ENCODE assay signal across 31 mouse cellular contexts in the genomic region with DNA sequence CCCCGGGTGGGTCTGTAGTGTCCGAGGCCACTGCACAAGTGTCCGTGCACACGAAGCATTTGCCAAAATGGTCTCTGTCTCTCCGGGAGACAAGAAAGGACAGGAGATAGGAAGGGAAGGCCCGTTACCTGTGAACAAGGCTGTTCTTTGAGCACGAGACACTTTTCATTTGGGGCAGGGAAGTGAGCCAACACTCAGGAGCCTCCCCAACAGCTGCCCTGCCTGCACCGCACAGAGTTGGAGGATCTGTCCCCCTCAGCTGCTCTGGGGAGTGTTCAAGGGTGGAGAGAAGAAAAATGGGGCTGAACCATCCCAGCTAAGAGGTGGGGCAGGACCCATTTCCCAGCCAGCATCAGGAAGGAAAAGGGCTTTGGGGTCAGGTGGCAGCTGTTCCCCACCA. TPM values are rescaled to one million over a fixed set of nuclear protein-coding genes. Genes with fewer than 3 reads are reported as not detected.
DNase-seq lines count a peak whose midpoint lies in the region; ATAC-seq and TF ChIP-seq lines count a peak whose summit lies in the region.
"Had no signal": no experiment of that assay in that cellular context is flagged by ENCODE, and none has a peak within 500 bp of the region (broad histone marks: within the 10 kb centered on the region; RNA-seq: fewer than 3 reads in every experiment).

No protein-coding gene starts in this region.

- 0 out of 2 replicates have a peak, but pooled peaks cover 2% of the 10 kb centered on the region for H3K9me3 ChIP-seq in heart, embryonic 12.5 days (replicated peaks)
- H3K9me3 ChIP-seq: hindbrain, embryonic 12.5 days; intestine, embryonic 15.5 days; neural tube, embryonic 15.5 days had no signal

- ATAC-seq in heart, embryonic 12.5 days (ENCODE audit: insufficient number of reproducible peaks, low FRiP score), result no peak
- ATAC-seq: CD4-positive, CD25-positive, alpha-beta regulatory T cell, adult 4 months; forebrain, embryonic 14.5 days; hindbrain, postnatal 0 days; intestine, embryonic 15.5 days had no signal

- H3K27ac ChIP-seq in gastrocnemius, adult 2 months, result peak overlapping the region; percentile 100
- peak overlapping the region; percentile 72 for H3K27ac ChIP-seq in heart, embryonic 12.5 days (ENCODE audit: poor library complexity, severe bottlenecking)
- H3K27ac ChIP-seq: hindbrain, embryonic 12.5 days; hindbrain, postnatal 0 days; intestine, embryonic 15.5 days; liver, embryonic 14.5 days; neural tube, embryonic 15.5 days had no signal

- no peak for TF ChIP-seq CTCF in gastrocnemius, adult 2 months (IDR thresholded peaks at IDR 0.05)

- H3K4me3 ChIP-seq in gastrocnemius, adult 2 months, result peak overlapping the region; percentile 93
- H3K4me3 ChIP-seq in heart, embryonic 12.5 days, result no peak overlapping the region
- H3K4me3 ChIP-seq: hindbrain, embryonic 12.5 days; intestine, embryonic 15.5 days; neural tube, embryonic 15.5 days had no signal

- WGBS in heart, embryonic 12.5 days, result 74% methylated on average over 8 of the region's 8 CpGs

- peaks cover 29% of the 10 kb centered on the region for H3K36me3 ChIP-seq in heart, embryonic 12.5 days

- H3K27me3 ChIP-seq in heart, embryonic 12.5 days (replicated peaks), result no peaks in the 10 kb centered on the region
- H3K27me3 ChIP-seq: hindbrain, embryonic 12.5 days; intestine, embryonic 15.5 days; neural tube, embryonic 15.5 days had no signal

- intact Hi-C loops in gastrocnemius, adult 2 months (cut with DNase I), result loop anchor here (10.0 kb wide), 1 partner anchor 1203 kb away; a partner anchor contains a TSS

- peak; percentile 47 for DNase-seq in gastrocnemius, adult 2 months
- DNase-seq in gastrocnemius, postnatal 25 days, result no peak
- DNase-seq in heart, adult 18-20 months, result no peak
- peak; percentile 10 for DNase-seq in right cerebral cortex, postnatal 25 days
- DNase-seq in right cerebral cortex, adult 18-20 months, result no peak
- no peak for DNase-seq in left cerebral cortex, adult 18-20 months (ENCODE audit: low spot score in 2 of 2)
- DNase-seq: adrenal gland, postnatal 14 days; cerebellum, adult 11-12 months; cerebellum, postnatal 14 days; layer of hippocampus, postnatal 36 days; liver; lung, embryonic 14.5 days; lung, postnatal 14 days; midbrain, embryonic 14.5 days; retina, postnatal 1 day; spleen, adult 18-20 months; thymus, postnatal 14 days had no signal

- H3K4me2 ChIP-seq in heart, embryonic 12.5 days, result no peak overlapping the region
- H3K4me2 ChIP-seq: hindbrain, embryonic 12.5 days; intestine, embryonic 15.5 days; lung, embryonic 14.5 days; neural tube, embryonic 15.5 days had no signal

- H3K4me1 ChIP-seq in heart, embryonic 12.5 days (replicated peaks), result peaks cover 49% of the 10 kb centered on the region

- peak overlapping the region; percentile 39; the same call in 1 of the 2 replicates for H3K9ac ChIP-seq in heart, embryonic 12.5 days
- H3K9ac ChIP-seq: hindbrain, embryonic 12.5 days; intestine, embryonic 15.5 days; liver, embryonic 14.5 days; lung, embryonic 14.5 days; neural tube, embryonic 15.5 days had no signal

RNA-seq across cellular contexts. Expression of a gene that starts 8.4 kb away (rescaled TPM):
- 100 to 1,000 TPM; 178 to 216 TPM for total RNA-seq in gastrocnemius, adult 2 months (2021)
- 100 to 1,000 TPM; 143 to 183 TPM for total RNA-seq in gastrocnemius, postnatal 25 days (2021)
- polyA plus RNA-seq in heart, embryonic 12.5 days (2016; fragmentation: Nextera tagmentation; extraction: Ambion mirVana), result 15.6 and 17.7 TPM in 2 replicates
- 100 to 1,000 TPM in 1 of 2 experiments, 10 to 100 TPM in 1; 95.5 to 101 TPM for total RNA-seq in heart, adult 18-20 months (2021)
- 100 to 1,000 TPM; 262 to 268 TPM for total RNA-seq in left cerebral cortex, adult 18-20 months (2021)

RNA-seq across cellular contexts. Expression of a gene that starts 11.4 kb away (rescaled TPM):
- not detected for total RNA-seq in gastrocnemius, adult 2 months (2021)
- total RNA-seq in gastrocnemius, postnatal 25 days (2021), result not detected
- 0.23 and 0.49 TPM in 2 replicates for polyA plus RNA-seq in heart, embryonic 12.5 days (2016; fragmentation: Nextera tagmentation; extraction: Ambion mirVana)
- not detected for total RNA-seq in heart, adult 18-20 months (2021)
- not detected for total RNA-seq in left cerebral cortex, adult 18-20 months (2021)
- total RNA-seq: adrenal gland, postnatal 14 days; hindbrain, postnatal 0 days; layer of hippocampus, postnatal 36 days; left cerebral cortex, postnatal 14 days; monocyte, adult 5-6 weeks had no signal
- polyA plus RNA-seq: cortical plate, adult 2 months; gonadal fat pad, adult 2 months; kidney, adult 2 months; urinary bladder, adult 2 months had no signal

RNA-seq across cellular contexts. Expression of a gene that starts 41.5 kb away (rescaled TPM):
- 1 to 10 TPM in 1 of 2 experiments, under 1 TPM in 1; 0.41 to 1.3 TPM for total RNA-seq in gastrocnemius, adult 2 months (2021)
- 1 to 10 TPM in 1 of 2 experiments, under 1 TPM in 1; 0.64 to 1.5 TPM for total RNA-seq in gastrocnemius, postnatal 25 days (2021)
- 3.4 and 3.9 TPM in 2 replicates for polyA plus RNA-seq in heart, embryonic 12.5 days (2016; fragmentation: Nextera tagmentation; extraction: Ambion mirVana)
- total RNA-seq in heart, adult 18-20 months (2021), result 1 to 10 TPM; 6.5 to 7.7 TPM
- total RNA-seq in left cerebral cortex, adult 18-20 months (2021), result 100 to 1,000 TPM; 366 to 369 TPM
- total RNA-seq: monocyte, adult 5-6 weeks had no signal

RNA-seq across cellular contexts. Expression of a gene that starts 42.3 kb away (rescaled TPM):
- 100 to 1,000 TPM; 229 to 272 TPM for total RNA-seq in gastrocnemius, adult 2 months (2021)
- total RNA-seq in gastrocnemius, postnatal 25 days (2021), result 100 to 1,000 TPM; 219 to 236 TPM
- 568 and 582 TPM in 2 replicates for polyA plus RNA-seq in heart, embryonic 12.5 days (2016; fragmentation: Nextera tagmentation; extraction: Ambion mirVana)
- total RNA-seq in heart, adult 18-20 months (2021), result 100 to 1,000 TPM; 272 to 273 TPM
- total RNA-seq in left cerebral cortex, adult 18-20 months (2021), result 100 to 1,000 TPM; 180 to 185 TPM

RNA-seq across cellular contexts. Expression of a gene that starts 52.3 kb away (rescaled TPM):
- total RNA-seq in gastrocnemius, adult 2 months (2021), result 1 to 10 TPM in 1 of 2 experiments, under 1 TPM in 1; 0.84 to 1.2 TPM
- total RNA-seq in gastrocnemius, postnatal 25 days (2021), result 1 to 10 TPM; 1.0 to 2.4 TPM
- polyA plus RNA-seq in heart, embryonic 12.5 days (2016; fragmentation: Nextera tagmentation; extraction: Ambion mirVana), result 12.2 and 12.9 TPM in 2 replicates
- 1 to 10 TPM; 1.6 to 2.9 TPM for total RNA-seq in heart, adult 18-20 months (2021)
- 10 to 100 TPM; 10.3 to 11.6 TPM for total RNA-seq in left cerebral cortex, adult 18-20 months (2021)

Comparison
In these comparisons a context has a peak if more than half of its experiments do, and no peak if none do; other contexts are left out.
1. DNase-seq: peak in gastrocnemius, adult 2 months (single experiment) and right cerebral cortex, postnatal 25 days (single experiment); none in gastrocnemius, postnatal 25 days (single experiment), heart, adult 18-20 months (0 of 2), right cerebral cortex, adult 18-20 months (single experiment) and left cerebral cortex, adult 18-20 months (0 of 2).
2. RNA of a gene that starts 41.5 kb away (total RNA-seq): 366 to 369 TPM in left cerebral cortex, adult 18-20 months; 6.5 to 7.7 TPM in heart, adult 18-20 months, 0.64 to 1.5 TPM in gastrocnemius, postnatal 25 days and 0.41 to 1.3 TPM in gastrocnemius, adult 2 months; every median in the first group is over 10 times any median in the second.